Mouse (Mus musculus): ENCODE data around the gene Sulf2.
"Not testable (repeated sequence)": the region's sequence is repeated elsewhere in the genome, so short reads cannot be mapped to it uniquely, and the experiment has no call there.

Sulf2 gene

DNA sequence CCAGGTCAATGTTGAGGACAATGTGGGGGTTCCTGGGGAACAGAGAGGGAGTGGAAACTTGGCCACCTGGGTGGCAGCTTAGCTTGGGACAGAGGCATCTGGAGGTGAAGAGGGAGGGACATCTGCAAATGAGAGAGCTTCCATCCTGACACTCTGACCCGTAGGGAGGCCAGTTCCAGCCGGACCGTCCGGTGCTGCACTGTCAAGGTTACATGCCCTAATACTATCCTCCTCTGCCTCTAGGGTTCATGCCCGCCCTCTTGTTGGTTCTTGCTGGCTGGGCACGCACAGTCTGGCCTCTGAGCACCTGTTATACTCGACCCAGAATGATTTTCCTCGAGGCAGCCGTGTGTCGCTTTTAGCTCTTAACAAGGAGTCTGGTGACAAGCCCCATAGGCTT lies 69.7 kb downstream of the Sulf2 start:
- no peak for DNase-seq (ENCODE audit: low spot score)

GRCm38 (mm10) chr2:166084964-166085363 lies 70.5 kb downstream of the Sulf2 start:
- DNase-seq (ENCODE audit: low spot score) = not testable (repeated sequence)

DNA sequence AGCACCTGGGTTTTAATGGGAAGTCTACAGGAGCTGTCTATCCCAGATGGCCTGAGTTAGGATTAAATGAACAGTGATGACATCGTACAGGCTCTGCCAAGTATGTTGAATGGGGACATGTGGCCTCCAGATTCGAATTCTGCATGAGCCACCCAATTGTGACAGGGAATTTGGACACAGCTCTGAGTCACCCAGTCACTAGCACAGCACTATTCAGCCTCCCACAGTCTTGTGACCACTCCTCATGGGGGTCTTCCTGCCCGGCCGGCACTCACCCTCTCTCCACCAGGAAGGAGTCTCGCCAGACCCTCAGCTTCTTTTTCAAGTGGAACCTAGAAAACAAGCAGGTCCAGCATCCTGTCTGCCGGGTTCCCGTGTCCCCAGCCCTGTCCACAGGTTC lies 71.4 kb downstream of the Sulf2 start:
- DNase-seq (ENCODE audit: low spot score) = no peak

- DNase-seq (ENCODE audit: low spot score) = no peak
Measured at GRCm38 (mm10) chr2:166083542-166084031, 71.9 kb downstream of the Sulf2 start.

GRCm38 (mm10) chr2:166082661-166083060 lies 72.8 kb downstream of the Sulf2 start:
- no peak for DNase-seq (ENCODE audit: low spot score)

DNA sequence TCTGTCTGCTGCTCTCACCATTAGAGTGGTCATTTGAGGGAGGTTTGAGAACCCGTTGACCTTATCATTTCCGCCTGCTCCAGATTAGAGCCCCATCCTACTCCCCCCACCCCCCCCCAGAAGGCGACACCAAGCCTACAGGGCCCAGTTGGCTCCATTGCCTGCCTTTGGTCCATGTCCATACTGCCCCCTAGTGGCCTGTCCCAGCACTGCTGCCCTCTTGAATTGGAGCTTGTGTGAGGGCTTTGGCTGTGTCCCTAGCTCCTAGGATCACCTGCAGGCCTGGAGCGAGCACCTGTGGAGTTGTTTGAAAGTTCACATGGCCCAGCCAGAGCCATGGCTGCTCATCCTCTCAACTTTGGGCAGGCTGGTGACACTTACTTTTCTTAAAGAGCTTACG lies 73.3 kb downstream of the Sulf2 start:
- DNase-seq (ENCODE audit: low spot score) = peak; percentile 63

- no peak for DNase-seq (ENCODE audit: low spot score)
Measured at GRCm38 (mm10) chr2:166080967-166081750, 74.3 kb downstream of the Sulf2 start.

DNA sequence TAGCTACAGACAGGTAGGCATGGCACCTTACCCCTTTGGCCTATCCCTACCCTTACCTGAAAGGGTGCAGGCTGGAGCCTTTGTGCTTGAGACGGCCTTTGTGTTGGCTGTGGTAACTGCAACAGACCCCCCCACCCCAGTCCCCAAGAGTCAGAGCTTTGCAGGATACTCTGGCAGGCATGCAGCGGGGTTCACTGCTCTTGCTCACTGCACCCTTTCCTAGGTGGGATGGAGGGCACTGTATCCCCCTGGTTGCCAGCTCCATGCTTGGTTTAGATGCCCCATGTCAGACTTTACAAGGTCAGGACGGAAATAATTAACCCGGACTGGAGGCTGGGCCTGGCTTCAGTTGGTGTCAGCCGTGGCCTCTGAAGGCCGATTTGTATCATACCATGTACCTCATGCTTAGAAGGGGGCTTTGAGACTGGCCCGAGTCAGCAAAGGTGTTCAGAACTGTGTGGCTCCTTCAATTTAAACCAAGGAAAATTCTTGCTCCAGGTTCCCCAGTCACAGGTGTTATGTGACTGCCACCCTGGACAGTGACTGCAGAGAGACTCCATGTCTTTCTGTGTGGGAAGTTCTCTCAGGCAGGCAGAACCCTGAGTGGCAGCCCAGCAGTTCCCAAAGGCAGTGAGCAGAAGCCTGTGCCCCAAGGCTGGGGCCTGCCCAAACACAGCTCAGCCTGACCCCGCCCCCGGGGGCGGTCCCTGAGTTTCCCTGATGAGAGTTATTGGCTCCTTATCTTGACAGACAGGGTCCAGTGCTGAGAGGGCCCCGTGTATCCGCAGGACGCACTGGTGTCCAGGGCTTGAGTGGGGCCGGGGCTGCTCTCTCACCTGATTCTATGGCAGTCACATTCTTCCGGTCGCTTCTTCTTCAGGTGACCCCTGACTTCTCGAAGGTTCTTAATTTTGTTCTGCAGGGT lies 75.2 kb downstream of the Sulf2 start:
- no peak for DNase-seq (ENCODE audit: low spot score)

GRCm38 (mm10) chr2:166079231-166079630 lies 76.2 kb downstream of the Sulf2 start:
- no peak for DNase-seq (ENCODE audit: low spot score)

GRCm38 (mm10) chr2:166077371-166077770 lies 78.1 kb downstream of the Sulf2 start:
- DNase-seq (ENCODE audit: low spot score) = no peak

GRCm38 (mm10) chr2:166074322-166074721 lies 81.1 kb downstream of the Sulf2 start:
- no peak for DNase-seq (ENCODE audit: low spot score)

GRCm38 (mm10) chr2:166073082-166073481 lies 82.4 kb downstream of the Sulf2 start:
- no peak for DNase-seq (ENCODE audit: low spot score)

- no peak for DNase-seq (ENCODE audit: low spot score)
Measured at GRCm38 (mm10) chr2:166071889-166072288, 83.6 kb downstream of the Sulf2 start.

DNA sequence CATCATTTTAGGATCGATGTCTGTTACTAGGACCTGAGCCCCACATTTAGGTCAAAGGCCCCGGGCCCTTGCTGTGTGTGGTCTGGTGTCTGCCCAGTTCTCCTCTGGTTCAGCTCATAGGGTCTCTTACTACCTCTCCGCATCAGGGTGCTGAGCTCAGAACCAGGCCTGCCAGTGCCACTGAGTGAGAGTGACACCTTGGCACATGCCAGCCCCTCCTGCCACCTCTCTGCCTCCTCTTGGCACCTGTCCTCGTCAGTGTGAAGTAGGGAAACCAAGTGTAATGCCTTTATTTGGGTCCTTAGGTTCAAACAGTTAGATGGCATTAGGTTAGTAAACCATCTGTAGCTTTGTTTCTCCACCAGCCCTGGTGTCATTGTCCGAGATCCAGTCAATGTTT lies 84.0 kb downstream of the Sulf2 start:
- no peak for DNase-seq (ENCODE audit: low spot score)

DNA sequence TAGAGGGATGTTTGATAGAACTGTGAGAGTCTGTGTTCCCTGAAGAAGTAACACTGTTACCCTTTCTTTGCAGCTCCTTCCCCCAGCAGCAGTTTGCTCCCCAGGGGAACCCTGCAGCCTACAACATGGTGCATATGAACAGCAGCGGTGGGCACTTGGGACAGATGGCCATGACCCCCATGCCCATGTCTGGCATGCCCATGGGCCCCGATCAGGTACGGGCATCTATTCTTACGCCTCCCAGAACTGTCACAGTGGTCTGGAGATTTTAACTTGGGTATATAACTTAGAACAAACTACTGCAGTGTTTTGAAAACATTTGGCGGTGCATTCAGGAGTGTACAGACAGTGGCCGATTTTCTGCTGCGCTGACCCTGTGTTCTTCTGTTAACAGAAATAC lies 85.7 kb downstream of the Sulf2 start:
- DNase-seq (ENCODE audit: low spot score) = no peak

GRCm38 (mm10) chr2:166069164-166069563 lies 86.3 kb downstream of the Sulf2 start:
- DNase-seq (ENCODE audit: low spot score) = no peak

DNA sequence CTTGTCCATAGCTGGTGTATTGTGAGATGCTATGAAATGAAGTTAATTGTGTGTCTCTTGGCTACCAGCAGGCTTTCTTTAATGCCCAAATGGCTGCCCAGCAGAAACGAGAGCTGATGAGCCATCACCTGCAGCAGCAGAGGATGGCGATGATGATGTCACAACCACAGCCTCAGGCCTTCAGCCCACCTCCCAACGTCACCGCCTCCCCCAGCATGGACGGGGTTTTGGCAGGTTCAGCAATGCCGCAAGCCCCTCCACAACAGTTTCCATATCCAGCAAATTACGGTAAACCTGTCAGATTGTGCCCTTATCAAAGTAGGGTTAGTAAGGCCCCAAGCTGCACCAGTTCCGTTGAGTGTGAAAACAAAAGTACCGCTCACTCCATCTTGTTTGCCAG lies 87.2 kb downstream of the Sulf2 start:
- DNase-seq (ENCODE audit: low spot score) = no peak

- DNase-seq (ENCODE audit: low spot score) = no peak
Measured at GRCm38 (mm10) chr2:166066434-166066833, 89.0 kb downstream of the Sulf2 start.

GRCm38 (mm10) chr2:166062431-166062830 lies 93.0 kb downstream of the Sulf2 start:
- DNase-seq (ENCODE audit: low spot score) = no peak

GRCm38 (mm10) chr2:166062008-166062407 lies 93.5 kb downstream of the Sulf2 start:
- no peak for DNase-seq (ENCODE audit: low spot score)

- peak; percentile 43 for DNase-seq (ENCODE audit: low spot score)
Measured at GRCm38 (mm10) chr2:166059684-166060423, 95.6 kb downstream of the Sulf2 start.

GRCm38 (mm10) chr2:166054002-166054539 lies 101.4 kb downstream of the Sulf2 start:
- DNase-seq (ENCODE audit: low spot score) = no peak

Measured in T-cell, adult 2 months (primary cell).